Mouse (Mus musculus) inflammation-experienced regulatory T-cells, adult 6 months (primary cell): ENCODE data around the gene Cisd1. TPM values are rescaled to one million over a fixed set of nuclear protein-coding genes. Genes with fewer than 3 reads are reported as not detected.
A peak's percentile ranks its signal among the peaks of the same experiment; 100 is the strongest.
"Not testable (repeated sequence)": the region's sequence is repeated elsewhere in the genome, so short reads cannot be mapped to it uniquely, and the experiment has no call there.

Experiments
- ATAC-seq: one replicate; pipeline ENCODE4 v1.8.0; 2017
- polyA plus RNA-seq, 3 experiments: library from polyadenylated mRNA; unstranded; fragments of 100-300 nt; shearing (Covaris generic); gene quantifications; one replicate each; pipeline ENCODE4 v1.2.1; 2017

The Cisd1 gene
- 10 to 100 TPM; 31.9 to 59.6 (median 36.2) TPM for polyA plus RNA-seq

GRCm38 (mm10) chr10:71344579-71345143, at the start of gene Cisd1:
Cisd1 (minus strand) TSS chr10:71344954.
- peak; percentile 55 for ATAC-seq

GRCm38 (mm10) chr10:71389311-71389710, 44.6 kb upstream of the Cisd1 start:
- no peak for ATAC-seq

- no peak for ATAC-seq
These were observed 39.6 kb upstream of the Cisd1 start for GRCm38 (mm10) chr10:71384159-71385044.

- not testable (repeated sequence) for ATAC-seq
These were observed 38.8 kb upstream of the Cisd1 start for GRCm38 (mm10) chr10:71383552-71383924.

GRCm38 (mm10) chr10:71382858-71383551, 38.3 kb upstream of the Cisd1 start:
- ATAC-seq = no peak

- ATAC-seq = no peak
These were observed 37.4 kb upstream of the Cisd1 start for GRCm38 (mm10) chr10:71382109-71382508.

GRCm38 (mm10) chr10:71381471-71382033, 36.8 kb upstream of the Cisd1 start:
- no peak for ATAC-seq

GRCm38 (mm10) chr10:71380406-71380805, 35.7 kb upstream of the Cisd1 start:
- ATAC-seq = no peak

- ATAC-seq = no peak
These were observed 31.3 kb upstream of the Cisd1 start for GRCm38 (mm10) chr10:71376014-71376413.

GRCm38 (mm10) chr10:71373706-71374105, 29.0 kb upstream of the Cisd1 start:
- ATAC-seq = no peak

- ATAC-seq = no peak
These were observed 27.1 kb upstream of the Cisd1 start for GRCm38 (mm10) chr10:71371881-71372280.

GRCm38 (mm10) chr10:71369466-71369865, 24.7 kb upstream of the Cisd1 start:
- ATAC-seq = no peak

- ATAC-seq = no peak
These were observed 23.6 kb upstream of the Cisd1 start for GRCm38 (mm10) chr10:71368128-71368940.

- ATAC-seq = no peak
These were observed 19.1 kb upstream of the Cisd1 start for GRCm38 (mm10) chr10:71363858-71364257.

GRCm38 (mm10) chr10:71363440-71363839, 18.7 kb upstream of the Cisd1 start:
- ATAC-seq = peak; percentile 22

GRCm38 (mm10) chr10:71361836-71362562, 17.2 kb upstream of the Cisd1 start:
- peak; percentile 97 for ATAC-seq

GRCm38 (mm10) chr10:71361044-71361443, 16.3 kb upstream of the Cisd1 start:
- no peak for ATAC-seq

- no peak for ATAC-seq
These were observed 10.2 kb upstream of the Cisd1 start for GRCm38 (mm10) chr10:71354947-71355346.

- no peak for ATAC-seq
These were observed 9.1 kb upstream of the Cisd1 start for GRCm38 (mm10) chr10:71353850-71354249.

GRCm38 (mm10) chr10:71351301-71351700, 6.5 kb upstream of the Cisd1 start:
- ATAC-seq = no peak

GRCm38 (mm10) chr10:71349290-71349689, 4.5 kb upstream of the Cisd1 start:
- no peak for ATAC-seq
